Mouse (Mus musculus): Measurements from ENCODE around the gene Tppp.
"Not testable (repeated sequence)": the region's sequence is repeated elsewhere in the genome, so short reads cannot be mapped to it uniquely, and the experiment has no call there.

The Tppp gene

DNA sequence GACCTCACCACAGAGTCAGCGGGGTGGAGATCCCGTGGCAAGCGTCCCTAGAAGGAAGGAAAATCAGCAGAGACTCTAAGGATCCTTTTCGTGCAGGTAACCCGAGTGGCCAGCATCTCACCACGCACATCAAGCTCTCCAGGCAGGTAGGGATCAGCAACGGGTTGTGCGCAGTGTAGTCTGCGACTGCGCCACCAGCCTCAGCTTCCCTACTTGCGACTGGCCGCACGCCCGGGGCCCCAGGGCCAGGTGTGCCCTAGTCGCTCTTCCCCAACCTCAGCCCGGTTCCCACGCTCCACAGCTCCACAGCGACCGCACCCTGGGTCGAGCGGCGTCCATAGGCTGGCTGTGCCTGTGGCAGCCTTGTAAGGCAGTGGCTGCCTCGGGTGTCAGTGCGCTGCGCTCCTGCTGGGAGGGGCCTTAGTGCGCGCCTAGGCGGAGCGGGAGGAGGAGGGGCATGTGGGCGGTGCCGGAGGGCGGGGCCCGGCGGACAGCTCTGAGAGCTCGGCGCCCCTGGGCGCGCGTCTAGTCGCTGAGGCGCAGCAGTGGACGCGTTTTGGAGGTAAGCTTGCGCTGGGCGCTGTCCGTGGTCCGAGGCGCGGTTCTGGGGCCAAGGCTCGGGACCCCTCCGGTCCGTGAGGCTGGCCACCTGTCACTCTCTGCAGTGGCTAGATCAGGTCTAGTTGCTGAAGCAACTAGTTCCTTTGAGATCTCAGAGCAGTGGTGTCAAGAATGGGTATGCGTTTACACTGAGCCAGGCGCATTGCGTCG lies at the start of gene Tppp:
Gene Tppp, plus strand, starts transcription at position 460 of the 771 bp plus-strand sequence.
- peak; percentile 95 for DNase-seq

DNA sequence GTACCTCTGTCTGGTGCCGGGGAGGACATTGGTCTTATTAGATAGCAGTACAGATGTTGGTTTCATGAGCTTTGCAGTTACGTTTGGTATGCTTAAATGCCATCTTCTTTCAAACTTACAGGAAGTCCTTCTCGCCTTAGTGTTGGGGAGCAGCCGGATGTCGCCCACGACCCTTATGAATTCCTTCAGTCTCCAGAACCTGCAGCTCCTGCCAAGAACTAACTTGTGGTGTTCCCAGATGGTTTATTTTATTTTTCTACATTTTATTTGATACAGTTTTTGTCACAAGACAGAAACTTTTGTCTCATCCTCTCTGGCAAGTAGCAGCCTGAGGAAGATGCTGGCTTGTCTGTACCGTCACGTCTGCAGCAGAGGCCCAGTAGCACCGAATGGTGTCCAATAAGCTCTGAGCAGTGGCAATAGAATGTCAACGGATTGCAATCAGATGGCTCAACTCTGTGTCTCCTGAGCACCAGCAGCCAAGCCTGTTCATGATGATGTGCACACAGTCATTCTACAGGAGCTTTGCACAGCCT lies 49.0 kb upstream of the Tppp start:
- no peak for DNase-seq

DNA sequence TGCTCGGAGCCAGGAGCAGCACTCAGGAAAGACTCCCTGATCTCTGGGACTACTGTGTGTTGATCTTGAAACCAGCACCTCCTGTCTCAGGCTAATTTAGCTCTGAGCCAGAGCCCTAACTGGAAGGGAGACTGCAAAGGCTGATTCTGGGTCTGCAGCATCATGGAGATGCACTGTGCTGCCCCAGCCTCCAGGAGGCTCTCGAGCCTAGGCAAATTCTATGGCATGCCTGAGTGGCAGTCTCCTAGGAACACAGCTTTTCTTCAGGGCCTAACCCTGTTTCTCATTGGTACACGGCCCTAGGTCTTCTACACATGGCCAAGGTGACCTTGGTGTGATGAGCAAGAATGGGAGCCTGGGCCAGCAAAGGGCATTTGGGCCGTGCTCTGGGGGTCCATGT lies 48.0 kb upstream of the Tppp start:
- no peak for DNase-seq

DNA sequence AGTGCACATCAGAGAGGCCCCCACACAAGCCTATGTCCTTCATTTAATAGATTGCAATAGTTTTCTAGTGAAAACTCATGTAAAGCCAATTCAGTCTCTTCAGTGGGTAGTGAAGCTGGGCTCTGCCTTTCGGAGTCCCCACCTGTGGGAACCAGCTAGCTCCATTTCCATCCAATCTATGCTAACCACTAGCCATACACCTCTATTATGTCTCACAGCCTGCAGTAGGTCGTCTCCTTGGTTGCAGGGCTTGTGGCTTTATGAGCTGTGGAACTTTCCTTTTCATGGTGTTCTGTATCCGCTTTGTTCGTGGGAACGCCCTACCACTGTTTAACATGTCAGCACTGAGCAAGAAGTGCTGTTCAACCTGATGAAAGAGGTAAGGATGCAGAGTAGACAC lies 45.7 kb upstream of the Tppp start, which contains the start of gene Zdhhc11:
Gene Zdhhc11, plus strand, starts transcription at position 301 of the 400 bp plus-strand sequence.
- DNase-seq = no peak

DNA sequence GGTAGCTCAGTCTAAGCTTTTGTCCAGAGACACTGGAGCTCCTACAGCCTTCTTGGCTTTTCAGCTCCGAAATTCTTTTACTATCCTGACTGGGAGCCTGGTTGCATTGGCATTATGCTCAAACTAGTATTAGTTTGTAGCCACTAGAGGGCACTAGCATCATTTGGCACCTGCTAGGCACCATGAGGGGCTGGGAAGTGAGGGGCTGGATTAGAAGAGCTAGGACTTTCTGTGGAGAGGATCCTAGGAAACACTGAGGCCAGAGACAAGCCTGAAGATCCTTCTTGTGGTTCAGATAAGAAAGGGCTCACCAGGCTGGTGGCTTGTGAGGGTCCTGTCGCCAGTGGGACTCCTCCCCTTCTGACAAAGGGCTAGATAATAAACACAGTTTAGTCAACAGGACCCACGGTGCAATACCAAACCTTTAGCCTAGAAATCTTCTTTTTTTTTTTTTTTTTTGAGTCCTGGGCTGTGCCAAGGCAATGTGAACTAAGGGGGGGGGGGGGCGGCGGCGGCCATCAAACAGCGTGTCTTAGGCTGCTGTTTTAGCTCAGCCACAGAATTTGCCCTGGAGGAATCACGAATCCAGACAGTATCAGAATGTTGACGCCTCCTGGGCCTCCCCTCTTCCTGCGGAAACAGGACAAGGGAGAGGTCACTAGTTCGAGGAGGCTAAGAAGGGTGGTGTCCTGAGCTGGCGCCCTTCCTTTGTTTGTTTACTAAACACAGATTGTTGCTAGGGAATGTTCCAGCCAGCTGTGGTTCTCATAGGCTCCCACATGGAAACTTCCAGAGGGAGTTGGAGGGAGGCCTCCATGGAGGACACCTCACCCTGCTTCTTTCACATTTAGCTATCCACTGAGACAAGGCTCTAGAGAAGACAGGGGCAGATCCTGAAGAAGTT lies 38.4 kb upstream of the Tppp start:
- peak; percentile 53 for DNase-seq

DNA sequence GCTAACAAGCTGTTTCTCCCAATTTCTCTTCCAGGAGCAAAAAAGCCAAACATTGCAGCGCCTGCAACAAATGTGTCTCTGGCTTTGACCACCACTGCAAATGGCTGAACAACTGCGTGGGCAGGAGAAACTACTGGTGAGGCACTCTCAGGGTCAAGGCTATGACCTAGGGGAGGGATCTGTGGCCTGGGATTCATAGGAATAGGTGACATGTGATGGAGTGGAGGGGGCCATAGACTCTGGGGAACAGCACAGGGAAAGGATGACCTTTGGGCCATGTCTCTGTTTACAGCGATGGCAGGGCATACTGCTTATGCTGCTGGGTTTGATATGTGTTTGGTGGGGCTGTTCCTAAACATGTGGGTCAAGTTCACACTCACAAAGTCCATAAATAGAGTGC lies 34.7 kb upstream of the Tppp start:
- DNase-seq = no peak

DNA sequence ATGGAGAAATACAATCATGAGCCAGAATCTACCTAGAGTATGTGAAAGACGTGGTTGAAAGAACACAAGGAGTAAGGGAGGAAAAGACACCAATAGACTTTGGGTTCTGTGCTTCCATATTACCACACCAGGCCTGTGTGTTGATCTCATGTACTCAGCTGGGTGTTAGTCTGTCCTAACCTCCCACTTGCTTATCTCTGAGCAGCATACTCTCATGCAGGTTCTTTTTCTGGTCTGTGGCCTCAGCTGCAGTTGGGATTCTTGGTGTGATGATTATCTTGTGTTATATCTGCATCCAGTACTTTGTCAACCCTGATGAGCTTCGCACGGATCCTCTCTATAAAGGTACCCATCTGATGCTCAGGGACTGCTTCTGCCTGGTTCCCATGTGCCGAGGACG lies 32.3 kb upstream of the Tppp start:
- DNase-seq = no peak

DNA sequence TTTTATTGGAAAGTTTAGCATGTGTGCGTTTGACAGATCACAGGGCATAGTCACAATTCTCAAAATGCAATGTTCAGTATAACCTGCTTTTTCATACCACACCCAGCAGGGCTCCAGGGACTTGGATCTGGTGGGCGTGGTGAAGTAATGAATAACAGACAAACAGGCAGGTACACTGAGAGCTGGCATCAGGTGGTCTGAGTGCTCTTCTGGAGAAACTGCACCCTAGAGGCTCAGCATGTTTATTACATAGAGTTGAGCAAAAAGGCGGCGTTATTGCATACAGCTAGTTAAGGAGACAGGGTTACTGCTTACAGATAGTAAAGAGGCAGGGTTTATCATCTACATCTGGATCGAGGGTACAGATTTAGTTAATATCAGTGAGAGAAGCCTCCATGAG lies 18.9 kb upstream of the Tppp start:
- no peak for DNase-seq

DNA sequence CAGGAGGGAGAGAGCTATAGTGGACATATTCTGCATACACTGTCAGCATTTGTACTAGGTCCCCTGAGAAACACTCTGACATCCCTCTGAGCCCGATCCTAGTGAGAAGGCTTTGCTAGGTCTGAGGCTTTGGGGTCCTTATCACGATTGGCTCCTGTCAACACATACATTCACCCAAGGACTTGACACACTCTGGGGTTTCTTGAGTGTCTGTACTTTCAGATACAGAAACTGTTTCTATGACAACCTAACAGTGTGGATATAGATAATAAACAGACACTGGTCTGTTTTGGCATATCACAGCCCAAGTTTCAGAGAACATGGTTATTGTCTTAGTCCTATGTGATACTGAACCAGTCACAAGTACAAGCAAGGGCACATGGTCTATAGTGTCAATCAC lies 18.4 kb upstream of the Tppp start:
- DNase-seq = no peak

DNA sequence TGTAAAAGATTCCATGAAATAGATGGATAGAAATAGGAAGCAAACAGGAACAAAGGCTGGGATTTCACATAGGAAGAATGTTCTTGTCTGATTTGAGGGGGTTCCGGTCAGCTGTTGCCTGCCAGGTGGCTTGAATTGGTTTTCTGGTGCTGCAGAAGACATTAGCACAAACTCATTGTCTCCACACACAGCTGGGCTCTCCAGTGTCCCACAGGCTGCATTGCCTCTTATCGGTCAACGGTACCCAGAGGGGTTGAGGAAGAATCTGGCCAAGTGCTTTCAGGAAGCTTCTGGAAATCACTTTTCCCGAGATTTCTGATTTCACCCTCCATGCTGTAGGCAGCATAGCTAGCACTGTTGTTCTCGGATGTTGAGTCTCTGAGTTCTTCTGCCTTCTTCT lies 17.9 kb upstream of the Tppp start:
- no peak for DNase-seq

DNA sequence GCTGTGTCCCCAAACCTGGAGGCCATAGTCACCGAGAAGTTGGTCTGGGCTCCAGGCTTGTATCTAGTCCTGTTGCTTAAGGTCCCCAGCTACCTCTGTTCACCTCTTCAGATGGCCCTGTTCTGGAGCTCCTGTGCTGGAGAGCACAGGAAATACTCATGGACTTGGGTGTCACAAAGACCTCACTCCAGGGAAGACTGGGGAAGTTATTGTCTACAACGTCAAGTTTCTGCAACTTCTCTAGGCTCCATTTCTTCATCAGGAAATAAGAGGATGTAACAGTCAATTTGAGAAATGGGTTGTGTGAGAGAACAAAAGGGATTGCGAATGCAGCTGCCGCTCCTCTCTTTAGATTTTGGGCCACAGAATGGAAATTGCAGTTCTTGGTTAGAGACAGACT lies 12.8 kb upstream of the Tppp start:
- no peak for DNase-seq

DNA sequence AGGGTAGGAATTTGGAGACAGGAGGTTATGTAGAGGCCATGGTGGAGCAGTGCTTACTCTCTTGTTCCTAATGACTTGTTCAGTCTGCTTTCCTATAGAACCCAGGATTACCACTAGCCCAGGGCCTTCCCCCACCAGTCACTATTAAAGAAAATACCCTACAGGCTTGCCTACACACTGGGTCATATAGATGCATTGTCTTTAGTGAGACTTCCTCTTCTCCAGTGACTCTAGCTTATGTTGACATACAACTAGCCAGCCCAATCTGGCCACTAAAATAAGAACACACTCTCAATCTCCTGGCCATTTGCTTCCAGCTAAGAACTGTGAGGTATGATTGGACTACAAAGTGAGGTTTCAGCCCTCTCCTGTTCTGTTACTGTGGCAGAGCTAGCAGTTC lies 8.7 kb upstream of the Tppp start:
- no peak for DNase-seq

DNA sequence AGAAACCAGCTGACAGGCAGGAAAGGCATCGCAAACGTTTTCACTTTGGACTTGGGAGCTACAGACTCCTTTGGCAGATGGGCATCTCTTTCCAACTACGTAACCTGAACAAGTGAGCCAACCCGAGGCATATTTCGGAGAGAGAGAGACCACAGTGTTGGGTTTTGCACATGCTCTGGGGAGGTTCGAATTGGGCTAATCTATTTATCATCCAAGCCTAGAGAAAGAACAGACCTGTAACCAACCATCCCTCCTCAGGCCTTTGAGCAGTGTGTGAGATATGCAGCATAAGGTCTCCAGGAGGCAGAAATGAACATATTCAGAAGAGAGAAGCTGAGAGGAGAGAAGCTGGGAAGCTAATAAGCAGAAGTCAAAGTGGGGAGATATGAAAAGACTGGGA lies 8.2 kb upstream of the Tppp start:
- no peak for DNase-seq

DNA sequence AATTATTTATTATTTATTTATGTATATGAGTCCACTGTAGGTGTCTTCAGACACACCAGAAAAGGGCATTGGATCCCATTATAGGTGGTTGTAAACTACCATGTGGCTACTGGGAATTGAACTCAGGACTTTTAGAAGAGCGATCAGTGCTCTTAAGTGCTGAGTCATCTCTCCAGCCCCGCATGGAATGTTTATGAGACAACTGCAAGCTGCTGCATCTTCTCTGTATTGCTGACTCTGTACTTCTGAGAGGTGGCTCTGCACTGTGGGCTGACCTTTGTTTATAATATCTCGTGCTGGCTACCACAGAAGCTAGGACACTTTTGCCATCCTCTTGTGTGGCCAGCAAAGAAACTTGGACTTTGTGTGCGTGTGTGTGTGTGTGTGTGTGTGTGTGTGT lies 7.7 kb upstream of the Tppp start:
- no peak for DNase-seq

DNA sequence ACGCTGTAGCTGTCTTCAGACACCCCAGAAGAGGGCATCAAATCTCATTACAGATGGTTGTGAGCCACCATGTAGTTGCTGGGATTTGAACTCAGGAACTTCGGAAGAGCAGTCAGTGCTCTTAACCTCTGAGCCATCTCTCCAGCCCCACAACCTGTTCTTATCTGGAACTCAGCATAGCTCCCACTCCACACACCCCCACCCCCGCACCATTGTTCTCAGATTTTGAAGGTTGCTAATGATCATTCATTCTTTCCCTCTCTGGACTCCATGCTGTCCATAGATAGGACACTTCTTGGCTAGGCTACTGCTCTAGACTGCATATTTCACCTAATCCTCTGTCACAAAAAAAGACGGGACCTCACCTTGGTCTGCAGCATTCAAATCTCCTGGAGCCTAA lies 2.3 kb upstream of the Tppp start:
- DNase-seq = not testable (repeated sequence)

DNA sequence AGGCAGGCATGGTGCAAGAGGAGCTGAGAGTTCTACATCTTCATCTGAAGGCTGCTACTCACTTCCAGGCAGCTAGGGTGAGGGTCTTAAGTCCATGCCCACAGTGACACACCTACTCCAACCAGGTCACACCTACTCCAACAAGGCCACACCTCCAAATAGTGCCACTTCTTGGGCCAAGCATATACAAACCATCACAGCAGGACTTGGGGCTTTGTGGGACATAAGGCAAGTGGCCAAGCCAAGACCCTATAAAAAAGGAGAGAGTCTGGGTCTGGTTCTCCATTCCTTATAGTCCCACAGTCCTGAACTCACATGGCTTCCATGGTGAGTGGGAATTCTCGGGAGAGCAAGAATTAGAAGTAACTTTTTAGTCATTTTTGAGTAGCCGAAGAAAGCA lies 991 bp upstream of the Tppp start:
- DNase-seq = not testable (repeated sequence)

DNA sequence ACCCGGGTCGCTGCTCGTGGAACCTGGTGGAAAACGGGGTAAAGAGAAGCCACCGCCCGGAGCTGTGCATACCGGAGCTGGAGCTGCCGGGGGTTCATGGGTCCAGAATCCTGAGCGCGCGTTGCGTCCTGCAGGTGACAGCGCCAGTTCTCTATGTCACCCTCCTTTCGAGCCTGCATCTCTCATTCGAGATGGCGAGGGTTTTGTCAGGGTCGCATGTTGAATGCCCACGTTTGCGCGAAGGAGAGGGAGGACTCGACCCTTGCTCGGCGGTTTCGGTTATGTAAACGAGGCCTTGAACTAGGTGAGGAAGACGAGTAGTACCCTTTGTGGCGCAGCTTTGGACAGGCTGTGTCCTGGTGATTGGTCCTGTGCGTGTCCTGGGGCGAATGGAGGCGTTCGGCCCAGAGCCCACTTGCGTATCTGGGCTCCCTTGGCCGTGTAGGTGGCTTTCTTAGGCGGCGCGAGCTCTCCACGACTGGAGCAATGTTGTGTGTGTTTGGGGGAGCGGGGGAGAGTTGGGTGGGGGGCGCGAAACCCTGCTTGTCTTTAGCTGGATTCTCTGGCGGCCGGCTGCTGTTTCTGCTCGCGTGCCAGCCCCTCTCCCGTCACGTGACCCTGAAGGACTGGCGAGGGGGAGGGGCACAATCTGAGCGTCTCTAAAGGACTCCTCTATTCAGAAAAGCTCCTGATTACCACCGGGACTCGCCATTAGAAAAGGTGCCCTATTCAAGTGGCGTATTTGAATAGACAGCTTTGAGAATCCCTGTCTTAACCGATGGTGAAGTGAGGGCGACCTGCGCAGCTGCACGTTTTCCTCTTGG lies 796 bp downstream of the Tppp start:
- peak; percentile 80 for DNase-seq

DNA sequence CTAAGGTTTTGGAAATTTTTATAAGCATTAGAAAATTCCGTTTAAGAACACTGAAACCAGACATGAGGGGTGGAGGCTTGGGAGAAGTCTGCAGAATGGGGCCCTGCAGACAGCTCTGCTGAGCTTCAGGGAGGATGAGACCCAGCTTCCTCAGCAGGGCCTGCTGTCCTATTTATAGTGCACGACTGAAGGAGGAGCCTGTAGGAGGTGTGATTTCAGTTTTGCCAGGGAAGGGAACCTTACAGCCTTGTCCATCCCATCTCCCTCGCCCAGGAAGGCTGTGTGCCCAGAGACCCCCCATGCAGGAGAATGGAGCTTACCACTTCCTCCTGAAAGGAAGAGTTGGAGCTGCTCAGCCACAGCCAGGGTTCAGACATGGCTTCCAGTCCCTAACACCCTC lies 1.5 kb downstream of the Tppp start:
- no peak for DNase-seq

DNA sequence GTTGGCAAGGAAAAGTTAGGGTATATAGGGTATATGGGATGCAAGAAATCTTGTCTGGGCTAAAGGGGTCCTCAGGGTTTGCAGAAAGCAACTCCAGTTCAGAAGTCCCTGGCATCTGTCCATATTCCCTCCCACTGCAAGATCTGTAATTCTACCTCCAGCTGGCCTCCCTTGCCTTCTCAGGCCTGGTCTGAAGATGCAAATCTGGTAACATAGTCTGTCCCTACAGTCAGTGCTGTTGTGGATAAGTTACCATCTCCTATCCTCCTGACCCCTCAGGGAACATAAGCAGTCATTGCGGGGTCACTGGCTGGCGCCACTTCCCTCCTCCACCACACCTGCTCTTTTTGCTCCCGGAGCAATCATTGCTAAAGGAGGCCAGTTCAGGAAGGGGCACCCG lies 6.7 kb downstream of the Tppp start:
- no peak for DNase-seq

DNA sequence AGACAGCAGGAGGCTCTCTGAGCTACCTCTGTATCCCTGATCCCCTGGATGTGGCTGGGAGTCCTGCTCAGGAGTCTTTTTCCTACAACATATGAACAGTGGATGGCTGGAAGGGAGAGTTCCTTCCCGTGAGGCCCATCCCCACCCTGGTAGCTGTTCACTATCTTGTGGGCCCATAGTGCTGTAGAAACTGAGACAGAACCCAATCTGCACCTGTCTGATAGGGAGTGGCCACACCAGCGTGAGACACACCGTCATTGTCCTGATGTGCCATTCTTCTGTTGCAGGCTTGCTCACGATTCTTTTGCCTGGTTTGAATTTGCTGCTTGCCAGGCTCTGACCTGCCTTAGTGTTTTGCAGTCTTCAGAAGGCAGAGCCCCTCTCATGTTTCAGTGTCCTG lies 8.2 kb downstream of the Tppp start:
- no peak for DNase-seq

DNA sequence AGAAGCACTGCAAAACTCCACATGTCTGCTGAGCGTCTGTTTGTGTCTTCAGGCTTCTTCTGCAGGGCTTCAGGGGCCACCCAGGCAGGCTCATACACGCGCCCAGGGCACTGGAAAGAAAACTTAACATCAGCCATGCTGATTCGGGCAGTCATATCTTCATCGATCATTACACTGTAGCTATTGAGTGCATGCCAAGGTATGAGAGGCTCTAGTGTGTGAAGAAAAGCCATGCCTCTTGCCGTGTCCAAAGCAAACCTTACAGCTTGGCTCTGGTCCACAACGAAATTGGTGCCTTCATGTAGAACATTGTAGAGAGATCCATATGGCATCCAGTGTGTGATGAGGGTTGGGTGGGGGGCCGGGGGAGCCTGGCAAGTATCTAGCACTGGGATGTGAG lies 9.8 kb downstream of the Tppp start:
- DNase-seq = not testable (repeated sequence)

DNA sequence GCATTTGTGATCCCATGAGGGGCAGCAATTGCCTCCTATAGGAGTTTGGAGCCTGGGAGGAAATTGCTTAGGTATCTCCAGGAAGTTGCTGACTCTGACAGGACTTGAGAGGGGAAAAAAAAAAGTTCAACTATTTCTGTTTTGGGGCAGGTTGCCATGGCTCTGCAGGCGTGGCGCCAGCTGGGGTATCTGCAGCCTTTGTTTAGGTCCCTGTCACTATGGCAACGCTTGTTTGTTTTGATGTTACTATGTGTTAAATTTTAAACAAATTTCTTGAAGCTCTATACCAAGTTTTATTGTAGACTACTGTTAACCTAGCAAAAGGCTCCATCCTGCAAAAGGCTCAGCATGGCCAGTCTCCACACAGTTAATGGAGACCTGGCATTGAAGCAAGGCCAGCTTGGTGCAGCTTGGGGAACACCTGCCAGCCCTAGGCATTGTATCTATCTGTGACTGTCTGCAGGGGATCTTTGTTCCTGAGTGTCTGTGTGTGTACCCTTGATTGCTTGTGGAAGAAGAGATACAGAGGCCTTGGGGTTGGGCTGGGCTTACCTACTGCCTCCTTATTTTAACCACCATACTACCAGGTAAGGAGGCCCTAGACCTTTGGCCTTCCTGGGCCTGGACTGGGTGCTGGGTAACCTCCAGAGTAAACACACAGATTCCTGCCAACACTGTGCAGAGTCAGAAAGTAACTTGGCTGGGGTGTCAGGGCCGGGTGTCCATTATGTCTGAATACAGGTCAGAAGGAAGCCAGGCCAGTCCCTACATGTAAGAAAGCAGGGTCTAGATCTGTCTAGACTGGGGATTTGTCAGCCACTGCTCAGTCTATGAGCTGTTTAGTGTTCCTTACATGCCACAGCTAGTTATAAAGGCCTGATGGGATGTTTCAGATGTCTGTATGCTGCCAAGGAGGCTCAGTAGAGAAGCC lies 16.2 kb downstream of the Tppp start:
- DNase-seq = peak; percentile 34
